Mouse (Mus musculus) testis, postnatal 10 days (tissue): ENCODE results near the gene Lipm.

Experiments used
- DNase-seq: peaks from one replicate; pipeline ENCODE4 v3.0.0; 2021; ENCODE audit warnings: low spot score

Gene Lipm

DNA sequence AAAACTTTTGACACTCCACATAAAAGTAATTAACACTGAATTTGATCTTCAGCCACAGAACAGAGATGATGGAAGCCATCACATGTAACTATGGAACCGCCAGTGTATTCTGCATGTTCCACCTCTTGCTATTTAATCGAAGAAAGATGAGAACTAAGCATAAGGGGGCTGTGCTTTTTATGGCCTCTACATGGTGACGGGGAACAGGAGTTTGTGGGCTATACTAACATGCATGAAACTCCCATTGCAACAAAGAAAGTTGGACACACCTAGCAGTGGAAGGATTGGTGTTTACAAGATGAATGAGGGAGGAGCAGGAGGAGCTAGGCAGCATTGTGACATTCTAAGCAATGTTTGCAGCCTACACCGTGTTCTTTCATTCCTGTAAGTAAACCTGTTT lies at the start of gene Lipm:
TSS of gene Lipm (plus strand) at position 301 of the 400 bp plus-strand sequence.
- no peak for DNase-seq

- DNase-seq = no peak
Observed at GRCm38 (mm10) chr19:34051502-34051901, 49.2 kb upstream of the Lipm start.

DNA sequence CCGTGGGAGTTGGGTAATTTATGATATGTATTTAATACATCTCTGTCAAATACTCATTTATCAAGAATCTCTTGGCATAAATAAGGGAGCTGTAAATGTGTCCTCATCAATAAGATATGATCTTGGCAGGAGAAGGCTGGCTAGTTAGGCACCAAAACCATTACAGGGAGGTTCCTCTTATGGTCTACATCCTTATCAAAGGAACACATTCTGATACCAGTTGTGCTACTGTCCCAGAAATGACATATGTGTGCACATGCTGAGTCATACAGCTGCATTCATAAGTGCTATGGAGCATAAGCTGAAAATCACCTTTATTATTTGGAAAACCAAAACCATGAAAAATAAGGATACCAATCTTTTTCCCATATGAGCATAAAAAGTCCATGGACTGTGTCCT lies 37.2 kb upstream of the Lipm start:
- DNase-seq = no peak

DNA sequence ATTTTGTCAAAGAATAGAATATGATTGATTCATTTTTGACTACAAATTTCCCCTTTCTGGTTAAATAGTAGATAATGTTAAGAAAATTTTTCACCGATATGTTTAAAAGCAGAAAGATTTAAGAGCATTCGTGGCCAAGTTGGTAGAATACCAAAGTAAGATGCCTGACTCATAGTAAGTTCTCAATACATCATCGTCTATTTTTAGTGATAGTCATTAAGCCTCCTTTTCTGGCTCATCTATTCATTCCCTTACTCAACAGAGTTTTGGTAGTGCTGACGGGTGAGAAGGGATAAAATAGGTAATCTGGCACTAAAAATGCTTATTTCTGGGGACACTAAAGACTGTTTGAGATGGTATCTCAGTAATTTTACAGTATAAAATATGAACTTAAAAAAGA lies 36.7 kb upstream of the Lipm start:
- DNase-seq = no peak

DNA sequence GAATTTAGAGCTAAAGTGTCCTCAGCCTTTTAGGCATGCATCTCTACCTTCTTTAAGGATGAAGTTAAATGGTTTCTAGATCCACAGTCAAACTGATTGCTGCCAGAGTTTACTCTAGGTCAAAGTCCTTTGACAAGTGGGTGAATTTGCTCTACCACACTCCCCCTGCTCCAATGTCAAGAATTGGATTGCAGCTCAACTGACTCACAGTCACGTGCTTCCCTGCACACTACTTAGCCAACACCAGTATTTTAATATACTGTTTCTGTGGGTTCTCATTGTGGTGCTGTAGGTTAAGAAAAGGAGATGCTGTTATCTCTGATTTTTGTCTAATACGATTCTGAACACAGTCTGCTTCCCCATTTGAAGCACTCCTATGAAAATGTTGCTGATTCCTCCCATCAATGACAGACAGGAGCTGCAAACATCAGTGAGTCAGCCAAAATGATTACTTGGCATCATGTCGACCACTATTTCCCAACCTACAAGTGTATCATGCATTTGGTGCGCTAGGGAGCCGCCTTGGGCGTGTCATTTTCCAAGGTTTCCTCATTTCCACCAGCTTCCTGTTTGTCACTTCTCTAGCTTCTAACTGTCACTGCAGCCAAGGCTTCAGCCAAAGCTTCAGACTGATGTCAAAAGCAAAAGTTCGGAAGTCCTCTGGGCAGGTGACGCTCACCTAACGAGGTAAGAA lies 33.8 kb upstream of the Lipm start, which contains the start of gene Lipn:
TSS of gene Lipn (plus strand) at position 580 of the 694 bp plus-strand sequence.
- DNase-seq = no peak

- DNase-seq = no peak
Observed at GRCm38 (mm10) chr19:34074239-34074638, 26.5 kb upstream of the Lipm start.

DNA sequence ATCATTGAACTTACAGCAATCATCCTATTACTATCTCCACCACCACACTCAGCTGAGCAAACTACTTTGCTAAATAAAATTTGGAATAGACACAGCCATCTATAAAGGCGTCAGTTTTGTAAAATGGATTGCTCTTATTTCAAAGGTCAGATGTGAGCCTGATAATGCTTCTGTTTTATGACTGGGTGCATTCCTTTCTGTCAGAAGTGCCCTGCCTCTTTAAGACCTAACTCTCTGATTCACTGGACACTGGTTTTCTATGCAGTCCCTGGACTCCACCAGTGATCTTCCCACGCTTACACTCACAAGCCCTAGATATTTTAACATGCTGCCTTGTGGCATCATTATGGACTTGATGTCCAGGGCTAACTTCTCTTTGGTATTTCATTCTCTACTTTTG lies 22.6 kb upstream of the Lipm start:
- DNase-seq = no peak

DNA sequence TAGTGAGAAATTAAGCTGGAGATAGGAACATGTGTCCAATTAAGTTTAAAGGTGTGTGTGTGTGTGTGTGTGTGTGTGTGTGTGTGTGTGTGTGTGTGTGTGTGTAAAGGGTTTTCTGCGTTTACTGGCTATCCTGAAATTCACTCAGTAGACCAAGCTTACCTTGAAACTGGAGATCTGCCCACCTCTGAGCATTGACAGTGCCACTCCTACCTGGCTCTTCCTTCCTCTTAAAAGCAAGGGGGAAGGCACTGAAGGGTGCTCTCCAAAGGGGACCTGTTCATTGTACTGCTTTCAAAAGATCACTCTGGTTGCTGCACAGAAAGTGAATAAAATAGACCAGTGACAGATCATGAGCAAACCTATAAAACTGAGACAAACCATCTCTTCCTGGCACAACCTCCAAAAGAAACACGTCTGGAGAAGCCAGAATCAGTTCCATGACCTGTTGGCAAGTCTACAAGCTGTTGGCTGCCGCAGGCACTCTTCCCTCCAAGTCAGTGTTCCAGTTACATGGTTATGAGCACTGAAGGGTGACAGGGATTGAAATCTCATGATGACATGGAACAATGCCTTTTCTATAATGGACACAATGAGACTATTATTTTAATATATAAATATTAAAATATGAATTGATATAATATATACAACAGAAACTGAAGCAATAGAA lies 11.6 kb upstream of the Lipm start:
- DNase-seq = no peak

DNA sequence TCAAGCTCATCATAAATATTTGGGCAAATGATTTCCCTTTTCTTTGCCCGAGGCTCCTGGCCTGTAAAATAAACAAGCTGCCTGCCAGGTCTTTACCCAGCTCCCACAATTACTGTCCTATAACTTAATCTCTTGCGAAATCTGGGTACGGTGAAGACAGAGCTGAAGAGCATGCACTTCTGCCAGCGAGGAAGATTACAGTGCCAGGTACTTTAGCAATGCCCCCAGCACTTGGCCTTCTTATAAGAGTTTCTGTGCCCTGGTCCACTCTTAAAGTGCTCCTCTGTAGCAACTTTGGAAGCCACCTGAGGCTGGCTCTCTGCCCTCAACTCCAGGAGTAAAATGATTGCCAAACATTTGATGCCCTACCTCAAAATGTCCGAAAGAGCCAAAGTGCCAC lies 5.4 kb upstream of the Lipm start:
- no peak for DNase-seq

DNA sequence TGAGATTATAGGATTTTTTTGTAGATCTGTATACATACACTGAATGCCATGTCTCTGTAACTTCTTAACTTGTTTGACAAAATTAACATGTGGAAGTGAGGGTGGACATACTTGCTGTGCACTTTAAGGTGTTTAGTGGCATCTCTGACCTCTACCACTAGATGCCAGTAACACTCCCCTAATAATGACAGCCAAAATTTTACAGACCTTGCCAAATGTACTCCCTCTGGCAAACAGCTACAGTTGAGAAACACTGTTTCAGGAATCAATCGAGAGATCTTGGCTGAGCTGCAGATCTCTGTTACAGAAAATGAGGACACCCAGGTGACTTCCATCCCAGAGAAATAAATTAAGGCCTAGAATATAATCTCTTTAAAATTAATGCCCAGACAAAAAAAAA lies 4.5 kb upstream of the Lipm start:
- DNase-seq = no peak

- no peak for DNase-seq
Observed at GRCm38 (mm10) chr19:34101888-34102287, 1.2 kb downstream of the Lipm start.

- no peak for DNase-seq
Observed at GRCm38 (mm10) chr19:34104841-34105240, 4.1 kb downstream of the Lipm start.

DNA sequence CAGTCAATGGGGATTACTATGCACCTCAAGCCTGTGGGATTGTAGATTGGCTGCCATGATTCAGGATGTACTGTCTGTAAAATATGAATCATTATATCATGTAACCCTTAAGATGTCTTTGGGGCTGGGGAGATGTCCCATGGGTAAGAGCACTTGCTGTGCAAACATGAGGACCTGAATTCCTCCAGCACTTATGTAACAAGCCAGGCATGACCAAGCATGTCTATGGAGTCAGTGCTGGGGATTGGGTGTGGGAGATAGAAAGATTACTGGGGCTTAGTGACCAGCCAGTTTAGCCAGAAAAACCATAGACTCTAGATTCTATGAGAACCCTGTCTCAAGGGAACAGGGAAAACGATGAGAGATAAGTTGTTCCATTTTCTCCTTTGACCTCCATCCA lies 18.4 kb downstream of the Lipm start:
- DNase-seq = no peak

- DNase-seq = no peak
Observed at GRCm38 (mm10) chr19:34119653-34120052, 18.9 kb downstream of the Lipm start.

DNA sequence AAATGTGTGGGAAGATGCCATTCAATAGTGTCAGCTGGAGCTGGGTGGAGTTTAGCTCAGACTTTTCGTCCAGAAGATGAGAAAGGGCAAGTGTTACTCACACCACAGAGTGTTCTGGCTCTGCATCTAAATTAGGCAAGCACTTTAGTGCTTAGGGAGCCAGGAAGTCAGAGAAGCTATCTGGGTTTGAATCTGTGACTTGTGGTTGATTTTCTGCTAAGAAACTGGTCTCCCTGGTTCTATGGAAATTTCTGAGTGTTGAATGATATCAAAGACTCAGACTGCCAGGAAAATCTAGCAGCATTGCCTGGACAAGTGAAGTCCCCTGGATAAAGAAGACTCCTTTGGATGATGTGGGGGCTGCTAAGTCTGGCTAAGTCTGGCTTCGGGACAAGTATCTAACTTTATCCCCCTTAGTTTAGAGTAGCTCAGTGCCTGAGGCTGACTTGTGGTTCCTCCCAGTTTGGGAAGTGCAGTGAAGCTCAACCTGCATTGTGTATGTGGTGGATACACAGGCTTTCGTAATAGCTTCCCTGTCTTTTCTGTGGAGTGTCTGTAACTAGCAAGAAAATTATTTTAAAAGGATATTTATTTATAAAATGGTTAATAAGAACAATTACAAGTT lies 19.5 kb downstream of the Lipm start:
- DNase-seq = no peak

DNA sequence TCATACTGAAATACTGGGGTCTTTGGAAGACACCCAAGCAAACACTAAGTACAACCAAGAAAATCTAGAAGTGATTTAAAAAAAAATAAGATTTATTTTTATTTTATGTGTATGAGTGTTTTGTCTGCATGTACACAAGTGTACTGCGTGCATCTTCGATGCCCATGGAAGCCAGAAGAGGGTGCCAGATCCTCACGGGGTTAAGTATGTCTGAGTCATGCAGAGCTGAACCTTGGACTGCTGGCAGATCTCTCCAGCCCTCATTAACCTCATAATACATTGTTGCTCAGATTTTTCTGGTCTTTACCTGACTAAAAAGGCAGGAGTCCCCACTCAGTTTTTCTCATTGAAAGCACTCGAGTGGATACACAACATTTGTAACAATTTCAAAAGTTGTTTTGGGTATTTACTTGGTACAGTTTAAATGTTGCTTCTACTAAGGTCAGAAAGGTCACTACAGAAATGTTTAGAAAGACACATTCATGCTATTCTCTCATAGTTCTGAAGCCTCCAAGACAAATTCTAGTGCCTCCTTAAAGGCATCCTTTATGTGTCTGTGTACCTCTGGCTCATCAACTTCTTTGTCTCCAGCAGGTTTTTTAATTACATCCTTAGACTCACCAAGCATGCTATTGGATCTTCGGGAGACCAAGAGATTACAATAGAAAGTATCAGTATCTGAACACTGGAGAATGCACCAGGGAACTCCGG lies 38.1 kb downstream of the Lipm start:
- DNase-seq = no peak

GRCm38 (mm10) chr19:34139431-34140046 lies 38.8 kb downstream of the Lipm start:
- DNase-seq = no peak

DNA sequence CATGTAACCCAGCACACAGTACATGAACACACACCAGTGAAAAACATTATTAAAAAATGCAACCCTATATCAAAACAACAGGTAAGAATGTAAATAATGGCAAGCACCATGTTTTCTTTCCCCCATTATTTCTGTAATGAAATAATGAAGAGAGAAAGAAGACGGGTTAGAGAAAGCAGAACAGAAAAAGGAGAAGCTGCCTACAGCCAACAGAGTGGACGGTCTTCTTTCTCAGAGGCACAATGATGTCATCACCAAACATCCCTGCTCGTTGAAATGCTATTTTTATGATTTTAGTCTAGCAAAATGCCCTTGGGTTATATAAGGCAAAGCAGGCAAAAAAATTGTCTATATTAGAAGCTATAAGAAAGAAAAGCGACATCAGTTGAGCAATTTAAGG lies 47.7 kb downstream of the Lipm start:
- DNase-seq = no peak

DNA sequence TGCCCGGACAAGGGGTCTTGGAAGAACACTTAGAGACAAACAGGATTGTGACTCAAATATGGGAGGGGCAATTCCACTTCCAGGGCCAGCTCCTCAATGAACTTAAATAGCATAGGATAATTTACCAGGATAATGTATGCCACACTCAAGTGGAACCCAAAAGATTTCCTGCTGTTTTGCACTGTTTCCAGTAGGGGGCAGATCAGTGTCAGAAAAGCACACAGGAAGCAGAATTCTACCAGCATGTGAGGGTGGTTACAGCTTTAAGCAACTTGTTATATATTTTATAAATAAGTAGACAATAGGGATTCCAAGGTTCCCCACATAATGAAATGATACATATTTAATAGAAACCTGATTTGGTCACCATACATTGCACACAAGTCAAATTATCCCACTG lies 51.2 kb downstream of the Lipm start:
- DNase-seq = no peak

DNA sequence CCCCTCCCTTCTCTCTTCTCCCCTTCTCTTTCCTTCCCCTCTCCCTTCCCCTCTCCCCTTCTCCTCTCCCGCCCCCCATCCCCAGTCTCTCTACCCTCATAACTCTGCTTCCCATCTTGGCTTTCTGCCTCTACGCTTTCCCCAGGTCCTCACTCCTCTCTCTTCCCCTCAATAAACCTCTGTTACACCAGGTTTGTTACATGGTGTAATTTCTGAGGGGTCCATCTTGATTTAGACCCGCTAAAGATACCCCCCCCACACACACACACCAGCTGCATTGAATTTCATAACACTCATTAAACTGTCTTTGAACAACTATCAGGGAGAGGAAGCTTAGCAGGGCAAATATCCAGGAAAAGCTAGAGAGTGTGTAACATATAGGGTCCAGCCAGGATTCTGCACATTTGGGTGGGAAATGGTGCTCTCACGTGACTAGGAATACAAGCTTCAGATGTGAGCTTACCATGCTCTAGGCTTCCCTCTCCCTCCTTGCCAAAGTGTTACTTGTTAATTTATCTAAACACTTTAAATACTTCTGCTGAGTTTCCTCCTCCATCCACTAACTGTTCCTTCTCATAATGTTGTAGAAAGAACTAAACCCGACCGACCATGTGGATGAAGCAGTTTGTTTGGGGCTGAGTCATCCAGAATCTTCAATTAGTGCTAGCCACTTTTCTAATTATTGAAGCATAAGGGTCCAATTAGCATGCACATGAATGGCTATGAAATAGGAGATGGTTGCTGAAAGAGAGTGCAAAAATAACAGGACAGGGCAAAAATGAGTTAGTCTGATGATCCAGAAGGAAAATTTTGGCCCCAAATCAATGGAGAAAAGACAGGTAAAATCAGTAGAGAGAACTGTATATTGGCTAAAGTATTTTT lies 52.8 kb downstream of the Lipm start:
- no peak for DNase-seq

DNA sequence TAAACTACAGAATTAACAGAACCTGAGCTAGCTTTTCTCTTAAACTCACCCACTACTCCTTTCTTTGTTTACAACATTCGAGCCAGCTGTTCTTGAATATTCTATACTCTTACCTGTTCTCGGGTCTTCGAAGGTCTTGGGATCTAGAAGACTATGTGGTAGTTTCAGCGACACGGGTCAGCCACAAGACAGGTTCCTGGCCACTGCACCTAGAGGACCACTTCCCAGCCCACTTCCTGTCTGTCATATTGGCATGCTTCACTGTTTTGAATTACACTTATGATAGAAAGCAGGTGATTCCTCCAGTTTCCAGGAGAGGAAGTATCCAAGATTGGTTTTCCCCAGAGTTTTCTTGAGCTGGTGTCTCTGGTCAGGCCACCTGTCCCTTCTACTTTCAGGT lies 62.0 kb downstream of the Lipm start:
- DNase-seq = no peak
